Mouse (Mus musculus): Measurements from ENCODE around the gene Rnaseh2a.

Rnaseh2a gene

DNA sequence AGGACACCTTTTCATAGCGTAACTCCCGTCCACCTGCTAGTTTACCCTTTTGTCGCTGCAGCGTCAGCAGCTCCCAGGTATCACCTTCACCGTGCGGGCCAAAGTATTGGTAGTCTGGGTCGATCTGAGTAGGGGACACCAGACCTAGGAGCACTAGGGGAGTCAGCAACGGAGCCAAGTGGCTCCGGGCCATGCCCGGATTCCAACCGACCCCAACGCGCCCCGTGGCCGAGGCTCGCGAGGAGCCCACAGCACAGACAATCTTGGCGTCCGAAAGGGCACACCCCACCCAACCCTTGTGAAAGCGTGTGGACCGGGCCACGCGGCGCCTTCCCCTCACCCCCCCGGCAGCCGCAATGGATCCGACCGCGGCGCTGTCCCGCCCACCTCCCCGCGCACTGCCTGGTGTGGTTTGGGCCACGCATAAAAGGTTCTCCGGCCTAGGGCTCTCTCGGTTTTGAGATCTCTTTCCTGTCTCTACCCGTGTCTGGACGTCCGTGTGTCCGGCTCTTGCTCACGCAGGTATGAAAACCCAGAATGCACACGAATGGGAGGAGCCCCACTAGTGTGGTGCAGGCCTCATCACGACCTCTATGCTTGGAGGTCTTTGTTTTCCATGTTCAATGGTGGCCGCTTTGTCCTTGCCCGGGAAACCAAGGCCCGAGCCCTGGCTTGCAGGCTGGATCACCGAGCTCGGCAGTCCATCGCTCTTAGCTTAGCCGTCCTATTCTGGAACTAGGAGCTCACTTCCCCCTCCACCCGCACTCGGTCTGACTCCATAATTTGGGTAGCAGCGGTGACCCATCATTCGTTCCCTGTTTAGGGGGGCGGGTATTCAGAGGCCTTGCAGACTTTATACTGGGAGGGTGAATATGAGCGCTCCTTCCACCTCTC lies at the start of gene Rnaseh2a, which contains the start of the genes Gm49661 and Prdx2:
Rnaseh2a (minus strand) TSS at position 527 of the 894 bp plus-strand sequence.
Gm49661 (minus strand) TSS at position 193 of the 894 bp plus-strand sequence.
Prdx2 (plus strand) TSS at position 347 of the 894 bp plus-strand sequence.
- peak; percentile 49 to 62 for DNase-seq

DNA sequence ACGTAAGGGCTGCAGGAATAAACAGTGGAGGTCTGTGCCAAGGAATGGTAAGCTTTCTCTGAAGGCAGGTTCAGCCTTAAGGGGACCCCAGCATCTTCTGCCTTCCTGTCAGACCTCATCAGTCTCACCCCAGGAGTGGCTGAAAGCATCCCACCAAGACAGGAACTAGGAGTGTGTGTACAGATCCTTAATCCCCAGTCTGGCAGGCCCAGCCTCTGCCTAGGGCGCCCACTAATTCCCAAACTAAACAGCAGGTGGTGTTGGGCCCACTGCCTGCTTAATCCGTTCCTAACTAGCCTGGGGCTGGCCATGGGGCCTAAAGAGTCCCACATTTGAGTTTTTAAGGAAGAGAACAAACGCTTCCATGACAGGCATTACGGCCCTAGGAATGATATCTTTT lies 47.6 kb upstream of the Rnaseh2a start:
- no peak for DNase-seq

DNA sequence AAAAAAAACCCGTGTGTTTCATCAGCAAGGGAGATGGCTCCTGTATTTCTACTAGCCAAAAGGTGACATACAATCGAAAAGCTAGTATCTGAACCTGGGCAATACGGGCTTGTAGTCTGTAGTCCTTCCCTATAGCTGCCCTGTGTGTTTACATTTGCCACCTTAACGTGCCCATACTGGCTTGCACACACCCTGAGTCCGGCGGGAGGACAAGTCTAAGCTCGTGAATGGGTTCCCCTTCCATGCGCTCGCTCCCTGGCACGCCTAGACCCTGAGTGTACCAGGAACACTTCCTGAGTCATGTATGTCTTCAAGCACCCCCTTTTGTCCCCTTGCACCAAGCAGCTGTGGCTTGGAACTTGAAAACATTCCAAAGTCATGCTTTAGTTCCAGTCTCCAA lies 47.2 kb upstream of the Rnaseh2a start:
- no peak for DNase-seq

DNA sequence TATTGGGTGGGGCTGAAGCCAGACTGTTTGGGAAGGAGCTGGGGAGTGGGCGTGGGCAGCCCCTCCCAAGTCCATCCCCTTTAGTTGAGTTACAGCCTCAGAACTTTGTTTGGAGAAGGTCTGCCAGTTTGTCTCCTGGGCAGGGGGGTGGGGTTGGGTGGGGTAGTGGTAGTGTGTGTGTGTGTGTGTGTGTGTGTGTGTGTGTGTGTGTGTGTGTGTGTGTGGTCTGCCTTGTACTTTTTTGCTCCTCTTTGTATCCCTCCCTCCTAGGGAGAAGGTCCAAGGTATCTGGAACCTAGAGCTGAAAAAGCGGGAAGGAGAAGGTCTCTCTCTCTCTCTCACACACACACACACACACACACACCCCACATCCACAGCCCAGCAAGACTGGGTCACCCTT lies 44.9 kb upstream of the Rnaseh2a start, which contains the start of gene Best2:
Best2 (minus strand) TSS at position 101 of the 400 bp plus-strand sequence.
- DNase-seq = no peak

DNA sequence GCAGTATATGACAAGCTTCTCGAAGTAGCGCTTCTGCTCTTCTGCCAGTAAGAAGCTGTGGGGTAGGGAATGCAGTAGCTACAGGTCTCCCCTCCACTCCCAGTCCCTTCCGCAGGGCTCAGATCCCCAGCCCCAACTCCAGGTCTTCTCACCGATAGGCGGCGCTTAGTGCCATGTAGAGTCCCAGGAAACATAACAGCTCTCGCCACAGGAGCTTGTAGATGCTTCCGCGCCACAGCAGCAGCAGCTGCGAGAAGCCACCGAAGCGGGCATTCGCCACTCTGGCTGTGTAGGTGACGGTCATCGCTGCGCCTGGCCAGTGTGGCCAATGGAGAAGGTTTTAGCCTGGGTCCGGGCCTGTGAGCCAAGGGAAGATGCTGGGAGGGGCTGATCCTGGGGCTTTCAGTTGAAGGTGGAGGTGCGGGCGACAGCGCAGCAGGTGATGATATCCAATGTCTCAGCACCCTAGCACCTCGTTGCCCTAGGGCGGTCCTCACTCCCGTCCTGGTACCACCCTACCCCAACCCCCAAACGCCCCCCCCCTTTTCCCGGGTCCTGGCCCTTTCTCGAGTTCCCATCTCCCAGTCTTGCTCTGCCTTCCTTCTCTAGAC lies 43.8 kb upstream of the Rnaseh2a start:
- peak; percentile 56 to 74 for DNase-seq

DNA sequence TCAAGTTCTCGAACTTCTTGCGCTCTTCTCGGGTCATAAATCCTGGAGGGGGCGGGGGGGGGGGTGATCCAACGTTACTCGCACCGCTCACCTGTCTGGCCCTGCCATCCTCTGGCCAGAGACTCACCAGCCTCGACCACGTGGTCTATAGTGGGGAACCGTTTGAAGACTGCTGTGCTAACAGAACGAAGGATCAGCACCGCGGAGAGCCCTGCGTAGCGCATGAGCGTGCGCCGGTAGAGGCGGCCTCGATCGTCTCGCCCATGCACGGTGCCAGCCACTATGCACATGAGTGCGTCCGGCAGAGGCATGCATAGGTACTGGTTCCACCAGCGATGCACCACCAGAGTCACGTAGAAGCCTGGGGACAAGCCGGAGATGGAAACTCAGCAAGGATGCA lies 41.7 kb upstream of the Rnaseh2a start:
- DNase-seq = no peak

DNA sequence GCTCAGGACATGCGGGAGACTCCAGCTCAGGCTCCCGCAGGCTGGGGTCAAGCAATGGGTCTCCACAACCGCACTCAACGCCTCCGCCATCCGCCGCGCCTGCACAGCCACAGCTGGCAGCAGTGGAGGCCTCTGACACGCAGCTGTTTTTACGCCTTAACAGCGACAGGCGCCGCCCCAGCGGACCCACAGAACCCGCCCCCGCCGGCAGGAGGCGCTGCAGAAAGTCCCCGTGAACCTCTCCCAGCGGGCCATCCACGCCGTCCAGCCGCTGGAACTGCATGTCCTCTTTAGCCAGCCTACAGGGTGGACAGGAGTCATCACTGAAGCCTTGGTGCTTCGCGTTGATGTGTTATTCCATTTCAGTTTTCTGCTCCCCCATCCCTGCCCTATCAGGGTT lies 38.1 kb upstream of the Rnaseh2a start:
- DNase-seq = no peak

- DNase-seq = peak; percentile 82 to 93
These were observed 28.2 kb upstream of the Rnaseh2a start for GRCm38 (mm10) chr8:84997649-84998295.

DNA sequence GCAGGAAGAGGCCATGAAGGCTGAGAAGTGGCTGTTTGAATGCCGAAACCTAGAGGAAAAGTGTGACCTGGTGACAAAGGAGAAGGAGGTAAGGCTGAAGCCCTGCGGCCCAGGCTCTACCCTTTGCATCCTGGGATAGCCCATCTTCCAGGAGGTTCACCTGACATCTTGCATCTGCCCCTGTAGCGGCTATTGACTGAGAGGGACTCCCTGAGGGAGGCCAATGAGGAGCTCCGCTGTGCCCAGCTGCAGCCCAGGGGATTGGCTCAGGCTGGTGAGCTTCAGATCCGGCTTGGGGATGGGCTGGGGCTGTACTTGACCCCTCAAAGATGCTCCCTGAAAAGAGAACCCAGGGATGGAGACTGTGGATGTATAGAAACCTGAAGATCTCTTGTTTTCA lies 27.4 kb upstream of the Rnaseh2a start:
- no peak for DNase-seq

GRCm38 (mm10) chr8:84995680-84996079 lies 26.1 kb upstream of the Rnaseh2a start:
- DNase-seq = no peak

- no peak for DNase-seq
These were observed 24.8 kb upstream of the Rnaseh2a start for GRCm38 (mm10) chr8:84994375-84994774.

DNA sequence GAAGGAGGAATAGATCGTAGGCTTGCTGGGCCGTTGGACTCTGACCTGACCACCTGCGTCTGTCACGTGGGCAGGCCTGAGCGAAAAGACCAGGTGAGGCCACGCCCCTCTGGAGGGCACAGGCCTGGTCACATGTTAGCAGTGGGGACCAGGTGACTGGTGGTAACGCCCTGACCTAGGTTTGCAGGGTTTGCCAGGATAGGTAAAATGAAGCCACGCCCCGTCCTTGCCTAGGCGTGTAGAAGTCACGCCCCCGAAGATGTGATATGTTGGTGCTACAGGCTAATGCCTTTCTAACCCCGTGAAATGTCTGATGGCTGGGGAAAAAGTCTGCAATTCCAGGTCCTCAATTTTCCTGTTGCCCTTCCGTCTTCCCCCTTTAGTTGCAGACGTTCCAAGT lies 21.3 kb upstream of the Rnaseh2a start:
- DNase-seq = no peak

DNA sequence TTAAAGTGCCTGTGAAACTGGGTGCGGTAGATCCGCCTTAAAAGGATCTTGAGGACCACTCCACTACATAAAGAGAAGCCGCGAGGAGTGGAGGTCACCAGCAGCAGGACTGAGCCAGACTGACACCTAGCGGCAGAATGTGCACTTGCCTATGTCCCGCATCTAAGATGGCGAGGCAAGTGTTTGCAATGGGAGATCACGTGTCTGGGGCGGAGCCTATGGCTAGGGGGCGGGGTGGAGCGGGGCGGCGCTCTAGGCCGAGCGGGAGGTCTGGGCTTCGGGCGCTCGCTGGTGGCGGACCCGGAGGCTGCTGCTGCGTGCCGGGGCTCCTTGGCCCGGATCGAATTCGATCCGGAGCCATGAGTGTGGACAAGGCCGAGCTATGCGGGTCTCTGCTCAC lies 20.8 kb upstream of the Rnaseh2a start, which contains the start of gene Hook2:
Hook2 (plus strand) TSS at position 255 of the 400 bp plus-strand sequence.
- peak; percentile 94 to 97 for DNase-seq

DNA sequence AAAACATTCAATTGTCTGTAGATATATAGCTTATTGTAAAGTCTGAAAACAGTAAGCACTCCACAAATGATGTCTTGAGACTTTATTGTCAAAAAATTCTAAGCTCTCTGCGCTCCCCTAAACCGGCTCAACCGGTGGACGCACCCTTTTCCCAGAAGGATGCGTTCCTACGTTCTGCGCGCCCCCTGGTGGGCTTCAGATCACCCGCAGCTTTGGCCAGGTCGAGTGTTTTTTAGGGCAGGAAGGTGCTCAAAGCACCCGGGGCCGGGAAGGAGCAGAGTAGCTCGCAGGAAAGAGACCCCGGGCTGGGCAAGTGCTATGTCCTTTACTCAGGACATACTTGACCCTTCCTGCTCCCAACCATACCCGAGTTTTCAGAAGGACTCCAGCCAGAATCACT lies 20.2 kb upstream of the Rnaseh2a start:
- peak; percentile 80 to 92 for DNase-seq

- no peak for DNase-seq
These were observed 19.8 kb upstream of the Rnaseh2a start for GRCm38 (mm10) chr8:84989311-84989731.

DNA sequence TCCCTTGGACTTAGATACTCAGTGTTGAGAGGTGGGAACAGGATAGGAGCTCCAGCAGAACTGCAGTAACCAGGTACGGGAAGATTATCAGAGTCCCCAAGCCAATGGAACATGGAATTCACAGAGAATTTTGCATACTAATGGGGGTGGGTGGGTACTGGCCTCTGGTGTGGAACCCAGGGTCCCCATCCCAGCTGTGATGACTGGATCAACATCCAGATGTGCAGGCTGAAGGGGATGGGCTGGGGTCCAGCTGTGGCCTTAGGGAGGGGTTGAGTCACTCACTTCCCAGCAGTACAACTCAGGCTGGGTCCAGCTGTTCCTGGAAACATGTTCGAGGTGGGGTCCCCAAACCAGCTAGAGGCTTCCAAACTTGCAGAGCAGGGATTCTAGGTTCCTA lies 18.3 kb upstream of the Rnaseh2a start:
- no peak for DNase-seq

- DNase-seq = no peak
These were observed 17.8 kb upstream of the Rnaseh2a start for GRCm38 (mm10) chr8:84987388-84987787.

GRCm38 (mm10) chr8:84986379-84986945 lies 16.9 kb upstream of the Rnaseh2a start:
- no peak for DNase-seq

GRCm38 (mm10) chr8:84985684-84986378 lies 16.3 kb upstream of the Rnaseh2a start:
- peak; percentile 93 to 95 for DNase-seq

GRCm38 (mm10) chr8:84985049-84985683 lies 15.6 kb upstream of the Rnaseh2a start:
- no peak for DNase-seq

DNA sequence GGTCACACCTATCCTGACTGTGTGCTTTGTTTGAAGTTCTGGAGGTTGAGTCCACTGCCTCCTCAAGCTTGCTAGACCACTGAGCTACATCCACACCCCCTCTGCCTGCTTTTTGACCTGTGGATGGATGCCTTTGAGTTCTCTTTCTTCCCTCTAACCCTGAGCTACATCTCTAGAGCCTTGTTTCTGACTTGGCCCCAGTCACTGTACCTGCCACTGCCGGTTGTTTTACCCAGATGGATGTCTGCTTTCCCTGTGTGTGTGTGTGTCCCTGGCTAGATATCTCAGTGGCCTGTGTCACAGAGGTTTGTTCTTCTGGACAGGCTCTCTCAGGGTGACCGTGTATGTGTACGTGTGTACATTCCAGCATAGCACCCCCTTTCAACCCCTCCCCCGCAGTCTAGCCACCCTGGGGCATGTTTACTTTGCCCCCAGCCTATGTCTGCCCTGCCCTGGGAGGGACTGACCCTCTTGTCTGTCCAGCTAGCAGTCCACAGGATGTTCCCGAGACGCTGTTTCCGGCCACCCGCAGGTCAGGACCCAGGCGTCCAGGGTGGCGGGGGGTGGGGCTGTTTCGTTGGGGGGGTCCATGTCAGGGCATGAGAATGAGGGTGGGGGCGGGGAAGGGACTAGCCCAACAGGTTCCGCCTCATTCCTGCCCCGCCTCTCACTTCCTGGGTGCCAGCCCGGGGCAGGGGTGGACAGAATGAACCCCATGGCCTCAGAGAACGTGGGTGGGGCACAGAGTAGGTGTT lies 14.9 kb upstream of the Rnaseh2a start:
- peak in 1 of 2 experiments; percentile 42 for DNase-seq

All from spleen, adult 18-20 months (tissue).